Comparison of ENCODE assay signal across 27 mouse cellular contexts in genomic region chr2:10334299-10334698, GRCm38 (mm10). TPM values are rescaled to one million over a fixed set of nuclear protein-coding genes. Genes with fewer than 3 reads are reported as not detected.
DNase-seq lines count a peak whose midpoint lies in the region; TF ChIP-seq lines count a peak whose summit lies in the region.
"Had no signal": no experiment of that assay in that cellular context is flagged by ENCODE, and none has a peak within 500 bp of the region (broad histone marks: within the 10 kb centered on the region; RNA-seq: fewer than 3 reads in every experiment).

No protein-coding gene starts in this region.

- TF ChIP-seq CTCF in E14TG2a.4 (conservative IDR thresholded peaks at IDR 0.05; ENCODE audit: low read length) (0 out of 2 replicates have a peak, but pooled peaks have one; percentile 4), ES-Bruce4 (IDR thresholded peaks at IDR 0.05; ENCODE audit: low read depth, low read length) (no peak)

- no peak overlapping the region for H3K27ac ChIP-seq in ES-Bruce4 (ENCODE audit: insufficient read depth, low read length)
- H3K27ac ChIP-seq: embryonic facial prominence, embryonic 10.5 days; embryonic facial prominence, embryonic 13.5 days; forebrain, embryonic 13.5 days; gastrocnemius, adult 2 months; heart, embryonic 15.5 days; hindbrain, embryonic 12.5 days; hindbrain, embryonic 15.5 days had no signal

- H3K36me3 ChIP-seq in E14TG2a.4 (ENCODE audit: insufficient read depth, low read length): peaks cover 50% of the 10 kb centered on the region
- H3K36me3 ChIP-seq in ES-Bruce4 (ENCODE audit: control insufficient read depth, insufficient read depth, low read length, poor library complexity, severe bottlenecking): peaks cover 18% of the 10 kb centered on the region
- H3K36me3 ChIP-seq: embryonic facial prominence, embryonic 10.5 days; embryonic facial prominence, embryonic 13.5 days; heart, embryonic 12.5 days; heart, embryonic 15.5 days; hindbrain, embryonic 12.5 days; hindbrain, embryonic 15.5 days had no signal

- H3K4me1 ChIP-seq in E14TG2a.4 (replicated peaks; ENCODE audit: low read depth, low read length) (peaks cover 75% of the 10 kb centered on the region), ES-Bruce4 (ENCODE audit: control insufficient read depth, insufficient read depth, low read length) (peaks cover 1% of the 10 kb centered on the region)
- H3K4me1 ChIP-seq: embryonic facial prominence, embryonic 13.5 days; forebrain, embryonic 13.5 days; heart, embryonic 15.5 days; hindbrain, embryonic 12.5 days; hindbrain, embryonic 15.5 days had no signal

- H3K9ac ChIP-seq in ES-Bruce4 (ENCODE audit: low read depth, poor library complexity, severe bottlenecking): no peak overlapping the region
- H3K9ac ChIP-seq: embryonic facial prominence, embryonic 13.5 days; forebrain, embryonic 13.5 days; forebrain, postnatal 0 days; heart, embryonic 12.5 days; heart, embryonic 15.5 days; hindbrain, embryonic 12.5 days; hindbrain, embryonic 15.5 days had no signal

- TF ChIP-seq EP300 in ES-Bruce4 (IDR thresholded peaks at IDR 0.05; ENCODE audit: insufficient read depth, low read depth, low read length): peak; percentile 81; the same call in 1 of the 2 replicates

- H3K9me3 ChIP-seq in E14TG2a.4 (ENCODE audit: low read length) (no peaks in the 10 kb centered on the region), ES-Bruce4 (replicated peaks; ENCODE audit: control insufficient read depth, insufficient read depth, low read length, poor library complexity, severe bottlenecking) (no peaks in the 10 kb centered on the region)
- H3K9me3 ChIP-seq: embryonic facial prominence, embryonic 10.5 days; embryonic facial prominence, embryonic 13.5 days; forebrain, embryonic 13.5 days; heart, embryonic 12.5 days; heart, embryonic 15.5 days; hindbrain, embryonic 12.5 days; hindbrain, embryonic 15.5 days had no signal

- peak; percentile 71 for DNase-seq in R1 (ENCODE audit: low read depth, low spot score)
- DNase-seq in gastrocnemius, postnatal 14 days: no peak
- DNase-seq in cerebellum, adult 11-12 months: no peak
- no peak for DNase-seq in adrenal gland, adult 18-20 months (ENCODE audit: low spot score in 2 of 2)
- DNase-seq: adrenal gland, adult 8-10 months; adrenal gland, postnatal 25 days; cerebellum, adult 2 months; cerebellum, adult 9-11 months; cerebellum, postnatal 36 days; embryo, embryonic 11 days; forebrain, postnatal 0 days; gastrocnemius, adult 2 months; gastrocnemius, postnatal 25 days; heart, adult 18-20 months; heart, postnatal 14 days; kidney, adult 18-20 months; kidney, adult 9 months had no signal

- intact Hi-C loops in gastrocnemius, postnatal 14 days (cut with DNase I; ENCODE audit: low total_unique reads): no loop called here

- H3K4me3 ChIP-seq in E14TG2a.4 (replicated peaks; ENCODE audit: low read length) (no peak overlapping the region), ES-Bruce4 (ENCODE audit: low read depth, low read length) (no peak overlapping the region)
- H3K4me3 ChIP-seq: embryonic facial prominence, embryonic 10.5 days; embryonic facial prominence, embryonic 13.5 days; erythroblast, embryonic 14.5 days; forebrain, embryonic 13.5 days; gastrocnemius, adult 2 months; heart, embryonic 12.5 days; heart, embryonic 15.5 days; hindbrain, embryonic 12.5 days; hindbrain, embryonic 15.5 days had no signal

- no peak for TF ChIP-seq POLR2A in ES-Bruce4 (IDR thresholded peaks at IDR 0.05; ENCODE audit: insufficient read depth, low read length)

- 0 out of 2 replicates have a peak, but pooled peaks cover 3% of the 10 kb centered on the region for H3K27me3 ChIP-seq in E14TG2a.4 (ENCODE audit: insufficient read depth, low read length)
- H3K27me3 ChIP-seq in ES-Bruce4 (ENCODE audit: control insufficient read depth, insufficient read depth, low read length, poor library complexity, severe bottlenecking): no peaks in the 10 kb centered on the region; the same call in 1 of the 2 replicates

RNA-seq across cellular contexts. Expression of gene Sfmbt2, which starts 36.0 kb away (rescaled TPM):
- polyA plus RNA-seq in ES-Bruce4 (2011; ENCODE audit: insufficient read depth, insufficient read length, low read depth, missing spikeins): 93.4 and 103 TPM in 2 replicates
- under 1 TPM; 0.31 to 0.40 TPM for total RNA-seq in gastrocnemius, postnatal 14 days (2021)
- total RNA-seq in adrenal gland, adult 18-20 months (2021): under 1 TPM; 0.33 to 0.54 TPM
- polyA plus RNA-seq: erythroblast, embryonic 14.5 days had no signal
